Mouse (Mus musculus): ENCODE measurements at regions not wholly inside any gene's neighbourhood (a gene's known extent, or its start where the extent isn't known, plus 50 kb on each side); places are given as distances from the start of the nearest gene placed in this dataset.

GRCm38 (mm10) chr1:119122975-119123374 is 69.6 kb upstream of the Gli2 start:
- Histone ChIP-seq H3K9me3 (ENCODE audit: control insufficient read depth, low read length) (no peaks in the 10 kb centered on the region), H3K4me3 (ENCODE audit: low read depth, low read length) (no peak overlapping the region), H3K36me3 (ENCODE audit: control insufficient read depth, insufficient read depth, low read length) (no peaks in the 10 kb centered on the region), H3K27ac (ENCODE audit: low read depth, low read length) (no peak overlapping the region), H3K9ac (ENCODE audit: low read depth, low read length) (no peak overlapping the region), H3K4me2 (no peak overlapping the region), H3K4me1 (replicated peaks; ENCODE audit: control insufficient read depth, insufficient read depth, low read length) (no peaks in the 10 kb centered on the region), H3K27me3 (replicated peaks; ENCODE audit: control insufficient read depth, insufficient read depth, low read length) (no peaks in the 10 kb centered on the region)
- ATAC-seq (replicated peaks; ENCODE audit: low FRiP score) (no peak), DNase-seq (ENCODE audit: low spot score) (no peak)
- 71% methylated on average over 6 of the region's 6 CpGs for WGBS

GRCm38 (mm10) chr1:119119863-119120569 is 66.6 kb upstream of the Gli2 start:
- H3K4me3 ChIP-seq (ENCODE audit: low read depth, low read length) = no peak overlapping the region
- no peaks in the 10 kb centered on the region for H3K4me1 ChIP-seq (replicated peaks; ENCODE audit: control insufficient read depth, insufficient read depth, low read length)
- peak; percentile 45 for ATAC-seq (replicated peaks; ENCODE audit: low FRiP score)
- H3K36me3 ChIP-seq (ENCODE audit: control insufficient read depth, insufficient read depth, low read length) = no peaks in the 10 kb centered on the region
- no peak for DNase-seq (ENCODE audit: low spot score)
- no peak overlapping the region for H3K4me2 ChIP-seq
- H3K9me3 ChIP-seq (ENCODE audit: control insufficient read depth, low read length) = no peaks in the 10 kb centered on the region
- no peak overlapping the region for H3K9ac ChIP-seq (ENCODE audit: low read depth, low read length)
- H3K27me3 ChIP-seq (replicated peaks; ENCODE audit: control insufficient read depth, insufficient read depth, low read length) = no peaks in the 10 kb centered on the region
- no peak overlapping the region for H3K27ac ChIP-seq (ENCODE audit: low read depth, low read length)
- WGBS = 36% methylated on average over 8 of the region's 8 CpGs

DNA sequence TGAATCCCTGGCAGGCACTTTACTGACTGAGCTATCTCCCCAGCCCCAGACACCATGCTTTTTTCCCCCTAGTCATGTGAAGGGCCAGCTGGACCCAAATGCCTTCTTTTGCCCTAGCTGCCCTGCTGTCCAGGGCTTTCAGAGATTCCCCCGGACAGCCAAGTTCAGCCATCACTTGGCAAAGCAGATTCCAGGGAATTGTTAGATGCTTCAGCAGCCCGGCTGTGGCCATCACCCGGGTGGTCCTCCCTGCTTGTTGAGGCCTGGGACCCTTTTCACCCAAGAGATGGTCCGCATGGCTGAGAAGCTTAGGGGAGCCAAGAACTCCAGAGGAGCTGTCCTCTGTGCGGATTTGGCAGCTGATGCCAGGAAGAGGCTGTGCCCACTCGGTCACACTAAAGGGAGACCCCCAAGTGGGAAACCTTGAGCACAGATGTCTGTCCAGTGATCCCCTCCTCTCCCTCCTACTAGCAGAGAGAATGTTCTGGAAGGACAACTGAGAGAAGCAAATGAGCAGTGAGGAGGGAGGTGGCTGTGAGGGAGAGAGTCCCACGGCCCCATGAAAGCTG is 61.8 kb upstream of the Gli2 start:
- Histone ChIP-seq H3K27ac (ENCODE audit: low read depth, low read length) (no peak overlapping the region), H3K36me3 (ENCODE audit: control insufficient read depth, insufficient read depth, low read length) (no peaks in the 10 kb centered on the region)

DNA sequence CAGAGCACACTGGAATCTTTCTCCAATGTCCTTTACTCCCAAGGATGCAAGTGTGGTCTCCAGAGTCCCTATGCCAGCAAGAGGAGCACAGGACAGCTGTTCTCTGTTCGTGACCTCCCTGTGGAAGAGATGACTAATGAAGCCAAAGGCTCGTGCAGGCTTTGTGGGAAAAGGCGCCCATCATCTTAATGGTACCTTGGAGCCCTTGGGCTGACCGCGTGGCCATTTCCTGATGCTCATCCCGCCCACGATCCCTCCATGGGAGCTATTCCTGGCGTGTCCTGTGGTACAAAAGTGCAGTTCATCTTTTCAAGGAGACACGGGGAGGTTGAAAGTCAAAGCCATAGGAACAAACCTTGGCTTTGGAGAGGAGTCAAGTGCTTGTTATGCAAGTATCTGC is 55.2 kb upstream of the Gli2 start:
- no peaks in the 10 kb centered on the region for H3K36me3 ChIP-seq (ENCODE audit: control insufficient read depth, insufficient read depth, low read length)
- DNase-seq (ENCODE audit: low spot score) (no peak), ATAC-seq (replicated peaks; ENCODE audit: low FRiP score) (no peak)
- H3K27me3 ChIP-seq (replicated peaks; ENCODE audit: control insufficient read depth, insufficient read depth, low read length) = no peaks in the 10 kb centered on the region
- H3K27ac ChIP-seq (ENCODE audit: low read depth, low read length) = no peak overlapping the region
- H3K4me1 ChIP-seq (replicated peaks; ENCODE audit: control insufficient read depth, insufficient read depth, low read length) = no peaks in the 10 kb centered on the region
- no peak overlapping the region for H3K4me3 ChIP-seq (ENCODE audit: low read depth, low read length)
- no peak overlapping the region for H3K4me2 ChIP-seq
- WGBS = 68% methylated on average over 9 of the region's 9 CpGs
- H3K9me3 ChIP-seq (ENCODE audit: control insufficient read depth, low read length) = no peaks in the 10 kb centered on the region
- H3K9ac ChIP-seq (ENCODE audit: low read depth, low read length) = no peak overlapping the region

More for the DNA sequence above, 61.8 kb upstream of the Gli2 start:
- H3K9me3 ChIP-seq (ENCODE audit: control insufficient read depth, low read length) = no peaks in the 10 kb centered on the region
- no peak overlapping the region for H3K4me3 ChIP-seq (ENCODE audit: low read depth, low read length)
- ATAC-seq (replicated peaks; ENCODE audit: low FRiP score) = no peak
- WGBS = 78% methylated on average over 7 of the region's 7 CpGs
- H3K4me1 ChIP-seq (replicated peaks; ENCODE audit: control insufficient read depth, insufficient read depth, low read length) = no peaks in the 10 kb centered on the region
- no peak for DNase-seq (ENCODE audit: low spot score)
- H3K27me3 ChIP-seq (replicated peaks; ENCODE audit: control insufficient read depth, insufficient read depth, low read length) = no peaks in the 10 kb centered on the region
- H3K4me2 ChIP-seq = no peak overlapping the region
- no peak overlapping the region for H3K9ac ChIP-seq (ENCODE audit: low read depth, low read length)

- Histone ChIP-seq H3K36me3 (ENCODE audit: control insufficient read depth, insufficient read depth, low read length) (no peaks in the 10 kb centered on the region), H3K4me2 (no peak overlapping the region), H3K4me1 (replicated peaks; ENCODE audit: control insufficient read depth, insufficient read depth, low read length) (no peaks in the 10 kb centered on the region), H3K27me3 (replicated peaks; ENCODE audit: control insufficient read depth, insufficient read depth, low read length) (no peaks in the 10 kb centered on the region), H3K27ac (ENCODE audit: low read depth, low read length) (no peak overlapping the region), H3K9me3 (ENCODE audit: control insufficient read depth, low read length) (no peaks in the 10 kb centered on the region), H3K9ac (ENCODE audit: low read depth, low read length) (no peak overlapping the region), H3K4me3 (ENCODE audit: low read depth, low read length) (no peak overlapping the region)
- ATAC-seq (replicated peaks; ENCODE audit: low FRiP score) (no peak), DNase-seq (ENCODE audit: low spot score) (no peak)
- 63% methylated on average over 18 of the region's 18 CpGs for WGBS
Observed at GRCm38 (mm10) chr1:119106246-119106975, 53.0 kb upstream of the Gli2 start.

Data from liver, embryonic 11.5 days (tissue).